Mouse (Mus musculus) forebrain, embryonic 16.5 days (tissue): ENCODE results near the gene Ids. TPM values are rescaled to one million over a fixed set of nuclear protein-coding genes. Genes with fewer than 3 reads are reported as not detected.
"Not testable (repeated sequence)": the region's sequence is repeated elsewhere in the genome, so short reads cannot be mapped to it uniquely, and the experiment has no call there.

Experiments used
- ATAC-seq: fragments of 200-750 bp; cut with Nextera tagmentation; 2 replicates; pipeline ENCODE4 v1.8.0; 2017; ENCODE audit warnings: mild to moderate bottlenecking, moderate library complexity
- H3K27ac ChIP-seq: fragments of 300-500 bp; sonication (generic); 2 replicates; pipeline ENCODE4 v1.5.1; 2014; ENCODE audit warnings: low read length, control low read depth
- H3K27me3 ChIP-seq: fragments of 300-500 bp; sonication (generic); replicated peaks from 2 replicates; pipeline ENCODE4 v1.6.1; 2014; ENCODE audit warnings: low read length; ENCODE audit not compliant: control insufficient read depth, insufficient read depth
- H3K36me3 ChIP-seq: fragments of 300-500 bp; sonication (generic); 2 replicates; pipeline ENCODE4 v1.6.1; 2014; ENCODE audit not compliant: control insufficient read depth, insufficient read depth
- H3K4me1 ChIP-seq: fragments of 300-500 bp; sonication (generic); replicated peaks from 2 replicates; pipeline ENCODE4 v1.6.1; 2014; ENCODE audit warnings: low read length; ENCODE audit not compliant: control insufficient read depth, insufficient read depth
- H3K4me2 ChIP-seq: fragments of 300-500 bp; sonication (generic); 2 replicates; pipeline ENCODE4 v1.6.1; 2014; ENCODE audit warnings: mild to moderate bottlenecking, low read length, control low read depth
- H3K4me3 ChIP-seq: fragments of 300-500 bp; sonication (generic); replicated peaks from 2 replicates; pipeline ENCODE4 v1.5.1; 2014; ENCODE audit warnings: mild to moderate bottlenecking, low read length, control low read depth
- H3K9ac ChIP-seq: fragments of 300-500 bp; sonication (generic); replicated peaks from 2 replicates; pipeline ENCODE4 v1.6.1; 2014; ENCODE audit warnings: low read depth, low read length, control low read depth
- H3K9me3 ChIP-seq: fragments of 300-500 bp; sonication (generic); 2 replicates; pipeline ENCODE4 v1.6.1; 2016; ENCODE audit warnings: low read length; ENCODE audit not compliant: control insufficient read depth
- WGBS: fragments of 180-500 bp; shearing (Covaris S2); extraction: QIAGEN DNeasy Blood & Tissue Kit; methylation state at CpG from one replicate; pipeline ENCODE4 v1.1.7; 2014; 5-methylcytosine and 5-hydroxymethylcytosine counted together
- polyA plus RNA-seq: library from polyadenylated mRNA; unstranded; fragments of >200 nt; fragmentation: Nextera tagmentation; extraction: Ambion mirVana; gene quantifications from 2 replicates; pipeline ENCODE4 v1.2.1, GENCODE M21; 2015

Gene Ids
- polyA plus RNA-seq, result 16.1 and 16.8 TPM in 2 replicates

- peak; percentile 97 for ATAC-seq
- no peaks in the 10 kb centered on the region for H3K36me3 ChIP-seq
- peak within 1 kb of the TSS; percentile 56 for H3K4me3 ChIP-seq
- peak within 1 kb of the TSS; percentile 55 for H3K4me2 ChIP-seq
- H3K9ac ChIP-seq, result peak within 1 kb of the TSS; percentile 70
- no peaks in the 10 kb centered on the region for H3K27me3 ChIP-seq
- peaks cover 7% of the 10 kb centered on the region for H3K4me1 ChIP-seq
- H3K9me3 ChIP-seq, result no peaks in the 10 kb centered on the region
- 28% methylated on average over 41 of the region's 45 CpGs for WGBS
- H3K27ac ChIP-seq, result peak within 1 kb of the TSS; percentile 63; the same call in 1 of the 2 replicates
Observed at GRCm38 (mm10) chrX:70364661-70365613, at the start of gene Ids. TSS of gene Ids (minus strand) at chrX:70365084.

GRCm38 (mm10) chrX:70392636-70393035, 27.8 kb upstream of the Ids start:
- not testable (repeated sequence) for H3K9me3 ChIP-seq, H3K4me1 ChIP-seq, H3K9ac ChIP-seq, H3K27ac ChIP-seq, H3K27me3 ChIP-seq, H3K4me2 ChIP-seq, ATAC-seq, H3K36me3 ChIP-seq, H3K4me3 ChIP-seq

- Histone ChIP-seq H3K36me3 (no peaks in the 10 kb centered on the region), H3K27me3 (no peaks in the 10 kb centered on the region), H3K9ac (peak overlapping the region; percentile 53), H3K4me2 (peak overlapping the region; percentile 44), H3K27ac (0 out of 2 replicates have a peak overlapping the region, but pooled peaks have one; percentile 25), H3K4me1 (peaks cover 7% of the 10 kb centered on the region; the same call in 1 of the 2 replicates), H3K9me3 (no peaks in the 10 kb centered on the region), H3K4me3 (peak overlapping the region; percentile 48)
- WGBS, result 15% methylated on average over 11 of the region's 11 CpGs
- peak; percentile 47 for ATAC-seq
Observed at GRCm38 (mm10) chrX:70385962-70386351, 21.1 kb upstream of the Ids start.

- peaks cover 7% of the 10 kb centered on the region; the same call in 1 of the 2 replicates for H3K4me1 ChIP-seq
- ATAC-seq, result peak; percentile 98
- H3K9ac ChIP-seq, result peak within 1 kb of the TSS; percentile 53
- peak within 1 kb of the TSS; percentile 48 for H3K4me3 ChIP-seq
- H3K36me3 ChIP-seq, result no peaks in the 10 kb centered on the region
- H3K9me3 ChIP-seq, result no peaks in the 10 kb centered on the region
- H3K27ac ChIP-seq, result peak within 1 kb of the TSS; percentile 83
- WGBS, result 12% methylated on average over 22 of the region's 22 CpGs
- peak within 1 kb of the TSS; percentile 53 for H3K4me2 ChIP-seq
- no peaks in the 10 kb centered on the region for H3K27me3 ChIP-seq
Observed at GRCm38 (mm10) chrX:70385276-70385961, 20.5 kb upstream of the Ids start, which contains the start of gene 1110012L19Rik. TSS of gene 1110012L19Rik (plus strand) at chrX:70385877.

- H3K4me2 ChIP-seq, result peak overlapping the region; percentile 53
- H3K9me3 ChIP-seq, result no peaks in the 10 kb centered on the region
- ATAC-seq, result no peak
- peak overlapping the region; percentile 83 for H3K27ac ChIP-seq
- peaks cover 7% of the 10 kb centered on the region; the same call in 1 of the 2 replicates for H3K4me1 ChIP-seq
- no peaks in the 10 kb centered on the region for H3K36me3 ChIP-seq
- 41% methylated on average over 3 of the region's 3 CpGs for WGBS
- H3K4me3 ChIP-seq, result peak overlapping the region; percentile 48
- H3K9ac ChIP-seq, result peak overlapping the region; percentile 24
- H3K27me3 ChIP-seq, result no peaks in the 10 kb centered on the region
Observed at GRCm38 (mm10) chrX:70384917-70385275, 20.0 kb upstream of the Ids start.

- H3K9me3 ChIP-seq, H3K27me3 ChIP-seq: not testable (repeated sequence)
- WGBS, result 71% methylated on average over 5 of the region's 6 CpGs
Observed at GRCm38 (mm10) chrX:70374469-70375110, 9.7 kb upstream of the Ids start.

GRCm38 (mm10) chrX:70369758-70370157, 4.9 kb upstream of the Ids start:
- not testable (repeated sequence) for H3K27ac ChIP-seq, H3K36me3 ChIP-seq, H3K27me3 ChIP-seq, H3K4me2 ChIP-seq, ATAC-seq, H3K9me3 ChIP-seq, H3K9ac ChIP-seq, H3K4me1 ChIP-seq, H3K4me3 ChIP-seq
- WGBS, result 42% methylated on average over 1 of the region's 6 CpGs

More at GRCm38 (mm10) chrX:70374469-70375110, 9.7 kb upstream of the Ids start:
- not testable (repeated sequence) for H3K36me3 ChIP-seq, H3K9ac ChIP-seq, H3K4me1 ChIP-seq, H3K4me2 ChIP-seq, H3K4me3 ChIP-seq, H3K27ac ChIP-seq
- ATAC-seq, result peak; percentile 85

GRCm38 (mm10) chrX:70364202-70364601, 682 bp downstream of the Ids start:
- no peak for ATAC-seq
- H3K9me3 ChIP-seq, result no peaks in the 10 kb centered on the region
- 60% methylated on average over 1 of the region's 1 CpGs for WGBS
- peak overlapping the region; percentile 46 for H3K4me2 ChIP-seq
- no peaks in the 10 kb centered on the region for H3K36me3 ChIP-seq
- H3K4me1 ChIP-seq, result peaks cover 7% of the 10 kb centered on the region
- H3K27me3 ChIP-seq, result no peaks in the 10 kb centered on the region
- H3K9ac ChIP-seq, result peak overlapping the region; percentile 70
- H3K4me3 ChIP-seq, result peak overlapping the region; percentile 56
- no peak overlapping the region for H3K27ac ChIP-seq

GRCm38 (mm10) chrX:70363446-70363845, 1.4 kb downstream of the Ids start:
- H3K9me3 ChIP-seq, result no peaks in the 10 kb centered on the region
- no peaks in the 10 kb centered on the region for H3K27me3 ChIP-seq
- peaks cover 7% of the 10 kb centered on the region for H3K4me1 ChIP-seq
- H3K36me3 ChIP-seq, result no peaks in the 10 kb centered on the region
- WGBS, result 86% methylated on average over 5 of the region's 5 CpGs
- H3K27ac ChIP-seq, result no peak overlapping the region
- H3K9ac ChIP-seq, result peak overlapping the region; percentile 40; the same call in 1 of the 2 replicates
- no peak for ATAC-seq
- peak overlapping the region; percentile 46 for H3K4me2 ChIP-seq
- H3K4me3 ChIP-seq, result peak overlapping the region; percentile 56
